Mouse (Mus musculus): Measurements from ENCODE around the gene Gadd45g. TPM values are rescaled to one million over a fixed set of nuclear protein-coding genes. Genes with fewer than 3 reads are reported as not detected.

Gadd45g gene
- total RNA-seq, 1 experiment: 57.8 TPM

DNA sequence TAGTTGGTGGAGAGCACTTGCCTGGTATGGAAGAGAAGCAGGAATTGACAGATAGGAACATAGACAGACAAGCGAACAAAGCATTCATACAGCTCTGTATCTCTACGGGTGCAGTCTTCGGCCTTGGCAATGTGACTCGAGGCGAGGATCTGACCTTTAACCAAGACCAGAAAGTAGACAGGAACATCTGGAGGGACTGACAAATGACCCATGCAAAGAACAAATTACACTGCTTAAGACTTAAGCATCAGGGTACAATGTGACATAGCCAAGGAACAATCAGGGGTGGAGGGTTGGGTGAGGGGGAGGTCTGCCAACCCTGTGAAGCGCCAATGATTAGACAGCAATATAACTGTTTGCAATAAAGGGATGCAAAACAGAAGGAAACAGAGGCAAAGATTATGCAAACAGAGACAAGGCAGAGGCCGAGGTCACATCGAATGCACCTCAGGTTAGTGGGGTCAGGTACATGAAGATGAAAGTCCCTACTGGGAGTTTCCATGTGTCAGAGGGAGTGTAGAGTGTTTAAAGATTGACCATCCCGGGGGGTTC is 26.6 kb downstream of the Gadd45g start:
- in situ Hi-C loops (cut with MboI; ENCODE audit: low sequenced_read_pairs in 2 of 2, unreplicated experiment in 2 of 2): no loop called here
- no peak overlapping the region for H3K27ac ChIP-seq (ENCODE audit: insufficient read depth, low read depth, low read length, poor library complexity, severe bottlenecking)
- no peak overlapping the region for H3K4me3 ChIP-seq (ENCODE audit: insufficient read depth in 1 of 2, low read depth in 1 of 2, low read length in 2 of 2, poor library complexity in 1 of 2, severe bottlenecking in 1 of 2)
- no peak for DNase-seq (ENCODE audit: low read depth, low spot score)
- no peak overlapping the region for H3K9ac ChIP-seq (ENCODE audit: insufficient read depth, low read depth, low read length, poor library complexity, severe bottlenecking)
- TF ChIP-seq MAFK (IDR thresholded peaks at IDR 0.05; ENCODE audit: insufficient read depth, low read depth, low read length) (no peak), HCFC1 (IDR thresholded peaks at IDR 0.05; ENCODE audit: borderline replicate concordance, insufficient read depth, low read length) (no peak), ZC3H11A (IDR thresholded peaks at IDR 0.05; ENCODE audit: borderline replicate concordance, low read depth, low read length) (no peak), ZNF384 (IDR thresholded peaks at IDR 0.05; ENCODE audit: low read depth, low read length) (no peak), CHD2 (IDR thresholded peaks at IDR 0.05; ENCODE audit: low read depth, low read length) (no peak)
- H3K36me3 ChIP-seq (ENCODE audit: control insufficient read depth, insufficient read depth, low read length, poor library complexity, severe bottlenecking): no peaks in the 10 kb centered on the region
- H3K9me3 ChIP-seq (ENCODE audit: control insufficient read depth, insufficient read depth, low read depth, low read length): no peaks in the 10 kb centered on the region
- H3K4me1 ChIP-seq (ENCODE audit: control insufficient read depth in 2 of 2, insufficient read depth in 2 of 2, low read length in 2 of 2, poor library complexity in 1 of 2): no peaks in the 10 kb centered on the region

- Histone ChIP-seq H3K27ac (ENCODE audit: insufficient read depth, low read depth, low read length, poor library complexity, severe bottlenecking) (no peak overlapping the region), H3K4me1 (ENCODE audit: control insufficient read depth in 2 of 2, insufficient read depth in 2 of 2, low read length in 2 of 2, poor library complexity in 1 of 2) (0 out of 4 replicates have a peak, but pooled peaks cover 0 to under 1% of the 10 kb centered on the region in 2 experiments), H3K4me3 (ENCODE audit: insufficient read depth in 1 of 2, low read depth in 1 of 2, low read length in 2 of 2, poor library complexity in 1 of 2, severe bottlenecking in 1 of 2) (no peak overlapping the region), H3K9me3 (ENCODE audit: control insufficient read depth, insufficient read depth, low read depth, low read length) (no peaks in the 10 kb centered on the region), H3K9ac (ENCODE audit: insufficient read depth, low read depth, low read length, poor library complexity, severe bottlenecking) (no peak overlapping the region), H3K36me3 (ENCODE audit: control insufficient read depth, insufficient read depth, low read length, poor library complexity, severe bottlenecking) (no peaks in the 10 kb centered on the region)
- no peak for DNase-seq (ENCODE audit: low read depth, low spot score)
- no peak for TF ChIP-seq HCFC1 (IDR thresholded peaks at IDR 0.05; ENCODE audit: borderline replicate concordance, insufficient read depth, low read length)
- TF ChIP-seq ZNF384 (IDR thresholded peaks at IDR 0.05; ENCODE audit: low read depth, low read length): no peak
- TF ChIP-seq MAFK (IDR thresholded peaks at IDR 0.05; ENCODE audit: insufficient read depth, low read depth, low read length): no peak
- no peak for TF ChIP-seq CHD2 (IDR thresholded peaks at IDR 0.05; ENCODE audit: low read depth, low read length)
- TF ChIP-seq ZC3H11A (IDR thresholded peaks at IDR 0.05; ENCODE audit: borderline replicate concordance, low read depth, low read length): no peak
- in situ Hi-C loops (cut with MboI; ENCODE audit: low sequenced_read_pairs in 2 of 2, unreplicated experiment in 2 of 2): no loop called here
Observed at GRCm38 (mm10) chr13:51873786-51874185, 27.3 kb downstream of the Gadd45g start.

GRCm38 (mm10) chr13:51876131-51876530 is 29.7 kb downstream of the Gadd45g start:
- Histone ChIP-seq H3K4me1 (ENCODE audit: control insufficient read depth in 2 of 2, insufficient read depth in 2 of 2, low read length in 2 of 2, poor library complexity in 1 of 2) (peaks cover 2 to 4% of the 10 kb centered on the region in 2 experiments; a peak in 1 of 4 replicates), H3K27ac (ENCODE audit: insufficient read depth, low read depth, low read length, poor library complexity, severe bottlenecking) (no peak overlapping the region)
- in situ Hi-C loops (cut with MboI; ENCODE audit: low sequenced_read_pairs in 2 of 2, unreplicated experiment in 2 of 2): no loop called here

DNA sequence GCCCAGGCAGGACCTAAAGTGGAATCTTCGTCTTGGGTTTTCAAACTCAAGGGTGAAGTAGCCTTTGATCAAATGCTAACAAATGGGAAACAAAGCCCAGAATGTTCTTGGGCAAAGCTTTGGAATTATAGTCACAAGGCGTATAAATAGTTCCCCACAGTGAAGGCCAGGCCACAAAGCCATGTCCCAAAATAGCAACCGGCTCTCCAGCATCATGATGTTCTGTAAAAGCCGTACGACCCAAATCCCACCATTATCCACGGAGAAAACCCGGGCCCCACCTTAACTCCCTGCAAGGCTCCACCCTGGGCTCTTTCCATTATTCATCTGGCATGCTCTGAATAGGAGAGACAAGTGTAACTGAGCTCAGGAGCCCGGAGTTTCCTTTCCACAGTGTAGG is 32.3 kb downstream of the Gadd45g start:
- Histone ChIP-seq H3K4me3 (ENCODE audit: insufficient read depth in 1 of 2, low read depth in 1 of 2, low read length in 2 of 2, poor library complexity in 1 of 2, severe bottlenecking in 1 of 2) (no peak overlapping the region), H3K9ac (ENCODE audit: insufficient read depth, low read depth, low read length, poor library complexity, severe bottlenecking) (no peak overlapping the region), H3K9me3 (ENCODE audit: control insufficient read depth, insufficient read depth, low read depth, low read length) (no peaks in the 10 kb centered on the region), H3K27ac (ENCODE audit: insufficient read depth, low read depth, low read length, poor library complexity, severe bottlenecking) (no peak overlapping the region), H3K36me3 (ENCODE audit: control insufficient read depth, insufficient read depth, low read length, poor library complexity, severe bottlenecking) (no peaks in the 10 kb centered on the region; the same call in 1 of the 2 replicates), H3K4me1 (ENCODE audit: control insufficient read depth in 2 of 2, insufficient read depth in 2 of 2, low read length in 2 of 2, poor library complexity in 1 of 2) (peaks cover 2 to 9% of the 10 kb centered on the region in 2 experiments; a peak in 2 of 4 replicates)
- no peak for DNase-seq (ENCODE audit: low read depth, low spot score)
- no peak for TF ChIP-seq CHD2 (IDR thresholded peaks at IDR 0.05; ENCODE audit: low read depth, low read length)
- TF ChIP-seq ZC3H11A (IDR thresholded peaks at IDR 0.05; ENCODE audit: borderline replicate concordance, low read depth, low read length): no peak
- no peak for TF ChIP-seq ZNF384 (IDR thresholded peaks at IDR 0.05; ENCODE audit: low read depth, low read length)
- TF ChIP-seq HCFC1 (IDR thresholded peaks at IDR 0.05; ENCODE audit: borderline replicate concordance, insufficient read depth, low read length): no peak
- TF ChIP-seq MAFK (IDR thresholded peaks at IDR 0.05; ENCODE audit: insufficient read depth, low read depth, low read length): no peak
- in situ Hi-C loops (cut with MboI; ENCODE audit: low sequenced_read_pairs in 2 of 2, unreplicated experiment in 2 of 2): no loop called here

More at GRCm38 (mm10) chr13:51876131-51876530, 29.7 kb downstream of the Gadd45g start:
- Histone ChIP-seq H3K9me3 (ENCODE audit: control insufficient read depth, insufficient read depth, low read depth, low read length) (no peaks in the 10 kb centered on the region), H3K4me3 (ENCODE audit: insufficient read depth in 1 of 2, low read depth in 1 of 2, low read length in 2 of 2, poor library complexity in 1 of 2, severe bottlenecking in 1 of 2) (no peak overlapping the region), H3K9ac (ENCODE audit: insufficient read depth, low read depth, low read length, poor library complexity, severe bottlenecking) (no peak overlapping the region), H3K36me3 (ENCODE audit: control insufficient read depth, insufficient read depth, low read length, poor library complexity, severe bottlenecking) (no peaks in the 10 kb centered on the region; the same call in 1 of the 2 replicates)
- DNase-seq (ENCODE audit: low read depth, low spot score): no peak
- TF ChIP-seq ZNF384 (IDR thresholded peaks at IDR 0.05; ENCODE audit: low read depth, low read length): no peak
- no peak for TF ChIP-seq CHD2 (IDR thresholded peaks at IDR 0.05; ENCODE audit: low read depth, low read length)
- TF ChIP-seq MAFK (IDR thresholded peaks at IDR 0.05; ENCODE audit: insufficient read depth, low read depth, low read length): no peak
- TF ChIP-seq HCFC1 (IDR thresholded peaks at IDR 0.05; ENCODE audit: borderline replicate concordance, insufficient read depth, low read length): no peak
- TF ChIP-seq ZC3H11A (IDR thresholded peaks at IDR 0.05; ENCODE audit: borderline replicate concordance, low read depth, low read length): no peak
